Mouse (Mus musculus): ENCODE data around the gene Ccdc162.
"Not testable (repeated sequence)": the region's sequence is repeated elsewhere in the genome, so short reads cannot be mapped to it uniquely, and the experiment has no call there.

Ccdc162 gene

GRCm38 (mm10) chr10:41697040-41697439 lies 19.4 kb downstream of the Ccdc162 start:
- no peak for DNase-seq (ENCODE audit: low read depth, low spot score)

DNA sequence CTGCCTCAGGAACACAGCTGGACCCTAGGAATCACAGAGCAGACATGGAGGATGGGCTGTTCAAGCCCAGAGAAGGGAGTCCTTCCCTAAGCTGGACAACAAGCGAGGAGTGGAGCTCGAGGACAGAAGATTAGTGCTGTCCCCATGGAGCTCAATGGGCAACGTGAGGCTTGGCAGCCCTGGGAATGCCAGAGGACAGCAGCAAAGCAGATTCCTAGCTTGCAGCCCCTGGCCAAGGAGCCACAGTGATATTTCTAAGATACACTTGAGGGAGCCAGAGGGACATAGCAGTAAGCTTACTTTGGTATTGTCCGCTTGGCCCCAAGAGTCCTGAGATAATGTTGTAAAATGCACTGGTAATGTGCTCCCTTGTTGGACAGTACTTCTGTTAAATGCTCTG lies 25.5 kb downstream of the Ccdc162 start:
- no peak for DNase-seq (ENCODE audit: low read depth, low spot score)

DNA sequence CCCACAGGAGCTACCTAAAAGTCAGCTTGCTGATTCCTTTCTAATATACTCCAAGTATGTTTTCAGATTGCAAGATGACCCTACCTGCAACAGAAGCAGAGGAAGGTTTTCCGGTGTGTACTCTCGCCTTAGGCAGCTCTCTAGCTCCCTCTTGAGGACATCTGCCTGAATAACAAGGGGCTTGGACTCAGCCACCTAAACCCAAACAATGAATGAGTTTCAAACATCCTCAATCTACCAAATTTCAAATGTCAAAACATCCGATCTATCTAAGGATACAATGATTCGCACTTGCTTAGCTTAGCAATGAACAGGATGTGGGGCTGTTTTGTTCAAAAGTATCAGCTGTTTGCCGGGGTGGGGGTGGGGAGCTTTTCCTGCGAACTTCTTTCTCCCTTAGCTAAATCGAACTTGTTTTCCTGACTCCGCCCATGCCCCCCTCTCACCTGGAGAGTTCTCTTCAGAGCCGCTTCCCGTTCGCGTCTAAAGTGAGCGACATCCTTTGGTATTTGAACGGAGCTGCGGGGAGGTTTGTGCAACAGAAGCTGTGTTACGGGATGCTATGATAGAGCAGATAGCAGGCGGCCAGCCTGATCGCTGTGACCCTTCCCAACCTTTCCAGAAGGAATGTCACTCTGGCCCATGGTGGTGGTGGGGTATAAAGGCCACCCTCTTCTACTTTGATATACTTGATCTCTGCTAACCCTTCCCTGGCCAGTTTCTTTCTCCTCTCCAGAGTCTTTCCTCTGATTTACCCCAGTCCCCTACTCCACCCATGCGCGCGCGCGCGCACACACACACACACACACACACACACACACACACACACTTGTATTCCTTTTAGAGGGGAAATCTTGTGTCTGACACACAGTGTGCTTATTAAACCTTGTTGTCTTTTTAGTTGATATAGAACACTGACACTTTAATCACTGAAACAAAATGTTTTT lies 26.2 kb downstream of the Ccdc162 start:
- no peak for DNase-seq (ENCODE audit: low read depth, low spot score)

DNA sequence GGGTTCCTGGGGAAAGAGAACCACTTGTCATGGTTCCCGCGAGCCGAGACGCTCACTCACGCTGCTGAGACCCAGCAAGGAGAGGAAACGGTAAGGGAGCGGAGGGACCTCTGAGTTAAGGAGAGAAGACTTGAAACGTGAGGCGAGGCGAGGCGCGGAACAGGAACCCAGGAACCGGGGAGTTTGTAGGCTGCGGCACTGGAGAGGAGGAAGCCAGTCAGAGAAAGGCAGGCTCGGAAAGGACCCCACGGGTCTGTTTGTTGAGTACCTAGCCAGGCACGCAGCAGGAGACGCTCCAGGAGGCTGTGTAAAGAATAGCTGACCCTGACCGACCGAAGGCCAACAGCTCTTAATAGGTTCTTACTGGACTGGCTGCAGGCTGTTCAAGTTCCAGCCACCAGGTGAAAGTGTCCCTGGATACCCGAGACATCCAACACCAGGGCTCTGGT lies 31.9 kb downstream of the Ccdc162 start:
- DNase-seq (ENCODE audit: low read depth, low spot score): no peak

DNA sequence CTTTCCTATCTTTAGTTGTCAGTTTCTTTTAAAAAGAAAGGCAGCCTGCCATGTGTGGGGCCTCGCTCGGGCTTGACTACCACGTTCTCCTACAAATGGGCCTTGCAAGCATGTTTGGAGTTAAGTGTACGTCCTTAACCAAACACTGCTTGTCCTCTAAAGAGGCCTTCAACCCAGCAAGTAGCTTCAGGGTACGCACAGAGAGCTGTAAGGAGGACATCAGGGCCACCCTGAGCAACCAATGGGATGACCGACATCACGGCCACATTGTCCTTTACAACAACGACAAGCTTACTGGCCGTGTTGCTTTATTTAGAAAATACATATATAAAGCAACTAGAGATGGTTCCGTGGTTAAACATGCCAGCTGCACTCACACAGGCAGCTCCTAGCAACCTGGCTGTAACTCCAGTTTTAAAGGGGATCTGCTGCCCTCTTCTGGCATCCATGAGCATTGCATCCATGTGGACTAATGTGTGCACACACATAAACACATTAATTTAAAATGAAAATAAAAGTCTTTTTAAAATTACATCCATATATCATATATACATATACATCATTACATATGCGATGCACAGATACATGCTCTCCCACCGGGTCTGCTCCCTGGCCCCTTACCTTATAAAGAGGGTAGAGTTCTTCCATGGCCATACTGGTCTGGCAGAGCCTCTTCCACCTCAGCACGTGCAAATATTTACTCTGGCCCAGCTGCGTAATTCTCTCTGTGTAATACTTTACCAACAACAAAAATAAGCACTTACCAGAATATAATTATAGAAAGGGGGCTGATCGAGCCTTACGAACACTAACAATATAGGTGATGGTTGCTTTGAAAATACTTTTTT lies 33.7 kb downstream of the Ccdc162 start:
- peak; percentile 60 for DNase-seq (ENCODE audit: low read depth, low spot score)

DNA sequence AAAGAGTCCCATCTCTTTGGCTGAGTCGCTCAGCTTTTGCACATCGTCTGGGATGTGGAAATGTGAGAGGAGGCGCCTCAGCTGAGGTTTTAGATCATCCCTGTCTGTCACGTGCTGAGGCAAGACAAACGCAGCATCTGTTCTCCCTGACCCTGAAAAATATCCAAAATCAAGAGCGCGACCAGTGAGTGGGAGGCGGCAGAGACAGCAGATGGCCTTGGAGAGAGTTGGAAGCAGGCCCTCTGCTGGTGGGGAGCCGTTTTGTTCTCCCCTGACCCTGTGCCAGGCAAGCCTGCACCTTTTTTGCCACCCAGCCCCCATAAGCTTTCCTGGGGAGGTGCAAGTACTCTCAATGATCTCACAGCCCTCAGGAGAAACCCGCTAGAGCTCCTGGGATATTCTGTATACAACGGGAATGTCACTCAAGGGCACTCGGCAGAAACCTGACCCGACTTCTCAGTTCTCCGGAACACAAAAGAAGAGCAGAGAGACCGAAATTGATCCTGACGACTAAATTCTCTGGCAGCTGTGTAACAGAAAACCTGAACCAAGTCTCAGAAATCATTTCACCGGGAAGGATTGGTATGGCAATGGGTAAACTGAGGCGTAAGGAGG lies 37.6 kb downstream of the Ccdc162 start:
- peak; percentile 37 for DNase-seq (ENCODE audit: low read depth, low spot score)

DNA sequence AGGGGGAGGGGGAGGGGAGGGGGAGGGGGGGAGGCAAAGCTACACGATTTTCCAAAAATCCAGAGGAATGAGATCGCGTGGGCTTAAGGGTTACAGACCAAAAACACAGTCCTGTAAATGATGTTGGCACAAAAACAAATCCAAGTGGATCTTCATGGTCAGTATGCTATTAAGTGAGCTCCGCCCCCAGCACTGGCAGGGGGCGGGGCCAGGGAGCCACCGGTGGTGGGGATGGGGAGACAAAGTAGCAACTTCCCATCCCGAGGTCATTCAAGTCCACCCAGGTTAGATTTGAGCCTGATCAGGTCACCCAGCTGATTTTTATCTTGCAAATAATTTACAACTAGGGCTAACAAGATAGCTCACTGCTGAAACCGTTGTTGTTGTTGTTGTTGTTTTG lies 39.0 kb downstream of the Ccdc162 start:
- DNase-seq (ENCODE audit: low read depth, low spot score): no peak

DNA sequence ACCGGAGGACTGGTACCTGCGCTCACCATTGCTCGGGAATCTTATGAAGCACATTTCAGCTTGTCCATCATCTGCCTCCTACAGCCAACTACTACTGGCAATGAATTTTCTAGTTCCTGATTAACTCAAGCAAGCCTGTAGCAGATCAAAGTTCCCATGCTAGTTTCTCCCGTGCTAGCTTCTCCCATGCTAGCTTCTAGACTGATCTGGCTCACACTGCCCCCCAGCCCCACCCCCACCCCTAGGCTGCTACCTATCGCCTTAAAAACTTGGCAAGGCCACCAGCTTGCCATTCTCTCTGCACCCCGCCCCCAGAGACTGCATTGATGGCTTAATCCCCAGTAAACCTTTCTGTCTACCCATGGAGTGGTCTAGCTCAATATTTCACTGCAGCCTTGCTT lies 39.8 kb downstream of the Ccdc162 start:
- DNase-seq (ENCODE audit: low read depth, low spot score): no peak

GRCm38 (mm10) chr10:41675842-41676571 lies 40.4 kb downstream of the Ccdc162 start:
- no peak for DNase-seq (ENCODE audit: low read depth, low spot score)

GRCm38 (mm10) chr10:41675243-41675642 lies 41.2 kb downstream of the Ccdc162 start:
- DNase-seq (ENCODE audit: low read depth, low spot score): no peak

GRCm38 (mm10) chr10:41674362-41674761 lies 42.1 kb downstream of the Ccdc162 start:
- no peak for DNase-seq (ENCODE audit: low read depth, low spot score)

GRCm38 (mm10) chr10:41670196-41670595 lies 46.2 kb downstream of the Ccdc162 start:
- DNase-seq (ENCODE audit: low read depth, low spot score): no peak

GRCm38 (mm10) chr10:41665498-41665897 lies 50.9 kb downstream of the Ccdc162 start:
- no peak for DNase-seq (ENCODE audit: low read depth, low spot score)

DNA sequence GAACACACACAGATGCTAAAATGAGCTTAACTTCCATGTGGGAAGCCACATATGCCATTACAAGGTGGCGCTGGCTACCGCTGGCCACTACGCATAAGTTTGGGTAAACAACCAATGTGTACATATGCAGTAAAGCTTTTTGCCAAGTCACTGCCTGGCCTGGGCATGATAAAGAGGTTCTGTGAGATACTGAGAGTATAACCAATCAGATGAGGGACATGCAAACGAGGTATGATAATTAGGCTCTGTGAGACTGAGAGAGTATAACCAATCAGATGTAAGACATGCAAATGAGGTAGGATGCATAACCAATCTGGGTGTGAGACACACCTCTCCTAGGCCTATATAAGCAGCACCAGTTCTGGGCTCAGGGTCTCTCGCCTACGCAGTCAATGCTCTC lies 56.8 kb downstream of the Ccdc162 start:
- DNase-seq (ENCODE audit: low read depth, low spot score): not testable (repeated sequence)

DNA sequence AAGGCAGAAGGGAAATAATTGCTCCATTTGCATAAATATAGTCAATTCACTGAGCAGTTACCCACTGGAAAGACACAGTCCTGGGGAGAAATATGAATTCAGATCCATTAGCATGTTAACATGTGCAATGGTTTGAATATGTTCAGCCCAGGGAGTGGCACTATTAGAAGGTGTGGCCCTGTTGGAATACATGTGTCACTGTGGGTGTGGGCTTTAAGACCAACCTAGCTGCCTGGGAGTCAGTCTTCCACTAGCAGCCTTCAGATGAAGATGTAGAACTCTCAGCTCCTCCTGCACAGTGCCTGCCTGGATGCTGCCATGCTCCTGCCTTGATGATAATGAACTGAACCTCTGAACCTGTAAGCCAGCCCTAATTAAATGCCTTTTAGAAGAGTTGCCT lies 60.8 kb downstream of the Ccdc162 start:
- DNase-seq (ENCODE audit: low read depth, low spot score): not testable (repeated sequence)

DNA sequence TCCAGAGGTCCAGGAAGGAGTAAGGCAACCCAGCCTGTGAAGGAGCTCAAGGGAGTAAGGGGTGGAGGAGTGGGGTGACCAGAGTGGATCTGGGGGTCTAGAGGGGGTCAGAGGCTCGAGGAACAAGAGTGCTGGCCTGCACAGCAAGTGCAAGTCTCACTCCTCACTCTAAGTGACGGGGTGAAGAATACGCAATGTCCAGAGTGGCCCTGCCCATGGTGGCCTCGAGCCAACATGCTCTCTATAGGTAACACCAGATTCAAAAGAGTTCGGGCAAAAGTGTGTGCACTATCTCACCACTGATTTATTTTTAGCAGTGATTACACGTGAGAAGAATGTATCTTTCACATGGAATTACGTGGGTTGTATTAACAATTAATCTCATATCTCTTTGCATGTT lies 63.4 kb downstream of the Ccdc162 start:
- no peak for DNase-seq (ENCODE audit: low read depth, low spot score)

- DNase-seq (ENCODE audit: low read depth, low spot score): no peak
Measured at GRCm38 (mm10) chr10:41652094-41652775, 64.2 kb downstream of the Ccdc162 start.

DNA sequence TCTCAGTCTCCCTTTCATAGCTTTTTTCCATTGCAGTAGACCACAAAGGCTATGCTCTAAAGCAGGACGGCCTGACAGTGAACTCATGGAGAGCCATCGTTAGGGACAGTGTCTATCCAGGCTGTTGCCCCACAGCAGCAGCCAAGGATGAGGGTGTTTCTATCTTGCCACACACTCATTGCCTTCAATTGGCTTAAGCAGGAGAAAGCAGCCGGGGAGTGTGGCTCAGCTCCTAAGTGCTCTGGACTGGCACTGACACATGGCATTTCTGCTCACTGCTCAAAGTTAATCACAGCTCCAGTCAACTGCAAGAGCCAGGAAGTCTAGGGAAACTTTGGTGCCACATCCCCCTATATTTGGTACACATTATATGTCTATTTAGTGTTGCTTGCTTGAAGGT lies 64.9 kb downstream of the Ccdc162 start:
- no peak for DNase-seq (ENCODE audit: low read depth, low spot score)

DNA sequence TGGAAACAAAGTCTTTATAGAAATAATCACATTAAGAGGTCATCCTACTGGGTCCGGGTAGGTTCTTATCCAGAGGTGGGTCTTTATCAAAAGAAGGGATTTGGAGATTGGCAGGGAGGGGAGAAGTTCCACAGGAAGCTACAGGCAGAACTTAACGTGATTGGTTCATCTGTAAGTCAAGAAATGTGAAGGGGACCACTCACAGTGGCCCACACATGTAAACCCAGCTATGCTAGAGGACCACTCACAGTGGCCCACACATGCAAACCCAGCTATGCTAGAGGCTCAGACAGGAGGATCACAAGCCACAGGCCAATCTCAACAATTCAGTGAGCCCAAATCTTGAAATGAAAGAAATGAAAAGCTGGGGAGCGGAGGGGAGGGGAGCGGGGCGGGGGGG lies 67.2 kb downstream of the Ccdc162 start:
- no peak for DNase-seq (ENCODE audit: low read depth, low spot score)

DNA sequence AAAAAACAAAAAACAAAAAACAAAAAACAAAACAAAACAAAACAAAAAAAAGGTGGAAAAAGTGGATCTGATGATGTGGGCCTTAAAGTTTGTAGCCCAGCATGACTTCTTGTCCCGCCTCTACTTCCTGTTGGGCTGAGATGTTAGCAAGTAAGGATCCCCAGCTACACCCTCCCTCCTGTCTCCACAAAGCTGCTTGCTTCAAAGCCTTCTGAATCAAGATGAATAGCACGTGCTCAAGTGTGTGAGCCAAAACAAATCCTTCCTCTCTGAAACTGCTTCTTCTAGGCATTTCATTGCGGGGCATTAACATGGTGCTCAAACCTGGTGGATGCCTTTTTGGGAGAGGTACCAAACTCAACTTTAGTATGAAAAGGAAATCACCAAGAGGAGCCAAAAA lies 77.7 kb downstream of the Ccdc162 start:
- no peak for DNase-seq (ENCODE audit: low read depth, low spot score)
